Mouse (Mus musculus) neural tube, embryonic 11.5 days (tissue): ENCODE measurements around the gene Nin. TPM values are rescaled to one million over a fixed set of nuclear protein-coding genes. Genes with fewer than 3 reads are reported as not detected.

Source experiments
- ATAC-seq: fragments of 200-750 bp; cut with Nextera tagmentation; 2 replicates; pipeline ENCODE4 v1.8.0; 2017; ENCODE audit warnings: moderate number of reproducible peaks, mild to moderate bottlenecking, moderate TSS enrichment, moderate library complexity; ENCODE audit not compliant: insufficient read depth, low FRiP score, low TSS enrichment
- DNase-seq: peaks from one replicate; pipeline ENCODE4 v3.0.0-alpha.2; 2015; ENCODE audit warnings: low spot score
- H3K27ac ChIP-seq: fragments of 300-500 bp; sonication (generic); 2 replicates; pipeline ENCODE4 v1.5.1; 2014; ENCODE audit warnings: low read depth, mild to moderate bottlenecking, low read length
- H3K27me3 ChIP-seq: fragments of 300-500 bp; sonication (generic); 2 replicates; pipeline ENCODE4 v1.6.1; 2014; ENCODE audit warnings: mild to moderate bottlenecking, low read length, mixed read lengths; ENCODE audit not compliant: control insufficient read depth, insufficient read depth
- H3K36me3 ChIP-seq: fragments of 300-500 bp; sonication (generic); 2 replicates; pipeline ENCODE4 v1.6.1; 2014; ENCODE audit warnings: mild to moderate bottlenecking, low read length, moderate library complexity, mixed read lengths; ENCODE audit not compliant: control insufficient read depth, insufficient read depth
- H3K4me1 ChIP-seq: fragments of 300-500 bp; sonication (generic); 2 replicates; pipeline ENCODE4 v1.6.1; 2014; ENCODE audit warnings: low read length, mixed read lengths; ENCODE audit not compliant: control insufficient read depth, insufficient read depth
- H3K4me2 ChIP-seq: fragments of 300-500 bp; sonication (generic); 2 replicates; pipeline ENCODE4 v1.6.1; 2014; ENCODE audit warnings: low read depth, mild to moderate bottlenecking, moderate library complexity
- H3K4me3 ChIP-seq: fragments of 300-500 bp; sonication (generic); 2 replicates; pipeline ENCODE4 v1.5.1; 2014; ENCODE audit warnings: low read depth, low read length
- H3K9ac ChIP-seq: fragments of 300-500 bp; sonication (generic); 2 replicates; pipeline ENCODE4 v1.6.1; 2014; ENCODE audit warnings: mild to moderate bottlenecking, low read length
- H3K9me3 ChIP-seq: fragments of 300-500 bp; sonication (generic); 2 replicates; pipeline ENCODE4 v1.6.1; 2016; ENCODE audit warnings: low read length; ENCODE audit not compliant: control insufficient read depth
- WGBS: fragments of 180-500 bp; shearing (Covaris S2); extraction: QIAGEN DNeasy Blood & Tissue Kit; methylation state at CpG from one replicate; pipeline ENCODE4 v1.1.7; 2014; 5-methylcytosine and 5-hydroxymethylcytosine counted together
- polyA plus RNA-seq: library from polyadenylated mRNA; unstranded; fragments of >200 nt; fragmentation: Nextera tagmentation; extraction: Ambion mirVana; gene quantifications from 2 replicates; pipeline ENCODE4 v1.2.1, GENCODE M21; 2014

Nin gene
- polyA plus RNA-seq, 1 experiment from 2014 or later = 16.6 TPM

DNA sequence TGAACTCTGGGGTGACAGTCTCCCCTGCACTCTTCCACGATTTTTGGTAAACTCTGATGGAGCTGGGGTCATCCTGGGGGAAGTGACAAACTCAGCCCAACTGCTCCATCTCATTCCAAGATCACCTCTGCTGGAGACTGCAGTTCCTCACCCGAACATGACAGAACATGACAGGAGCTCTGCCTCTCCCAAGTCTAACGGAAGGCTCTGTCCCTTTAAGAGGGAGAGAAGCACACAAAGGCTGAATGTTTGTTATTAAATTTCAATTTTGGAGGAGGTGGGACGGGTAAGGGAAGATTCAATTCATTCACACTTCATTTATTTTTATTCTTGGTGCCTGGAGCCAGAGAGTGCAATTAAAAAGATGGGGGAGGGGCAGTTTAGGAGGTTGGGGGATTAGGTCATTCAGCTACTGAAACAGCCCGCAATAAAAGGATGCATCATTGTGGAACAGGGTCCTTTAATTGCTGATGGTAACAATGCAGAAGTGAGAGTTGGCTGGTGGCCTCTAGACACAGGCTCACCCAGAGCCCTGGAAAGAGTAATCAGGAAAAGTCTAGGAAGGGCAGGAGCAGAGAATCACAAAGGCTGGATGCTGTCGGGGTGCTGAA is 44.8 kb downstream of the Nin start:
- H3K27me3 ChIP-seq = no peaks in the 10 kb centered on the region
- DNase-seq = peak; percentile 31
- peaks cover 30% of the 10 kb centered on the region for H3K4me1 ChIP-seq
- H3K9me3 ChIP-seq = no peaks in the 10 kb centered on the region
- WGBS = 11% methylated on average over 6 of the region's 6 CpGs
- no peak overlapping the region for H3K4me3 ChIP-seq
- peak overlapping the region; percentile 16; the same call in 1 of the 2 replicates for H3K4me2 ChIP-seq
- peak; percentile 52 for ATAC-seq
- H3K36me3 ChIP-seq = no peaks in the 10 kb centered on the region
- H3K27ac ChIP-seq = peak overlapping the region; percentile 57
- no peak overlapping the region for H3K9ac ChIP-seq

DNA sequence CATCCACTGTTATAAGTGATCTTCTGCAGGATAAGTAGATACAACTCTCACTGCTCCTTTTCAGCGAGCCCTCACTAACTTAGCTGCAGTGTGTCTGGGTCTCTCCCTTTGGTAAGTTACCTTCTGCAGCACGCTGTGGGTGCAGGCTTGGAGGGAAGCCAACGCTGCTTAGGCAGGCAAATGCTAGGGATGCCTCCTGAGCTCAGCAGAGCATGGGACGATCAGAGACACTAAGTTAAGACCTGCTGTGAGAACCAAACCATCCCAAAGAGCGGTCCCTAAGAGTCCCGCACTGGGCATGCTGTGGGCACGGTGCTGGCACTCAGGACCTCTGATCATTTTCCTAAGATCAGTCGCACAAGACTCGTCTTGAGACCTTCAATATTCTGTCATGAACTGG is 45.7 kb downstream of the Nin start:
- 43% methylated on average over 9 of the region's 9 CpGs for WGBS
- Histone ChIP-seq H3K9ac (no peak overlapping the region), H3K9me3 (no peaks in the 10 kb centered on the region), H3K27ac (0 out of 2 replicates have a peak overlapping the region, but pooled peaks have one; percentile 14), H3K4me1 (peaks cover 30% of the 10 kb centered on the region), H3K27me3 (no peaks in the 10 kb centered on the region), H3K36me3 (no peaks in the 10 kb centered on the region), H3K4me2 (no peak overlapping the region), H3K4me3 (no peak overlapping the region)
- ATAC-seq = no peak
- no peak for DNase-seq

DNA sequence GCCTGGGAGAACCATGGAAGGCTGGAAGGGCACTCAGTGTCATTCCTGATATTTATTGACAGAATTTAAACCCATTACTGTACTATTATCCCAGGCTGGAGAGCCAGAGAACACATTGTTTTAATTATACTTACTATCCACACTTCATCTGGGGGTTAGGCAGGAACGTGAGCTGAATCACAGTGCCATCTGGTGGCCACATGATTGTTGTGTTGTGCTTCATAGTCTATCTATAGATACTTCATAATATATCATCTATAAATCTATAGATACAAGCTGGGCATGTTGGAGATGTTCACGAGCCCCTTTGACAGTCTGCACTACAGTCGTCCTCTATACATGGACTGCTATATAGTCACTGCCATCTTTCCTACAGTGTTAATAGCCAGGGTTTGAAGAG is 51.4 kb downstream of the Nin start:
- Histone ChIP-seq H3K9me3 (no peaks in the 10 kb centered on the region), H3K4me3 (no peak overlapping the region), H3K36me3 (no peaks in the 10 kb centered on the region), H3K27ac (no peak overlapping the region), H3K9ac (no peak overlapping the region), H3K4me2 (no peak overlapping the region), H3K4me1 (no peaks in the 10 kb centered on the region), H3K27me3 (no peaks in the 10 kb centered on the region)
- 46% methylated on average over 3 of the region's 3 CpGs for WGBS
- ATAC-seq = no peak
- peak; percentile 49 for DNase-seq

DNA sequence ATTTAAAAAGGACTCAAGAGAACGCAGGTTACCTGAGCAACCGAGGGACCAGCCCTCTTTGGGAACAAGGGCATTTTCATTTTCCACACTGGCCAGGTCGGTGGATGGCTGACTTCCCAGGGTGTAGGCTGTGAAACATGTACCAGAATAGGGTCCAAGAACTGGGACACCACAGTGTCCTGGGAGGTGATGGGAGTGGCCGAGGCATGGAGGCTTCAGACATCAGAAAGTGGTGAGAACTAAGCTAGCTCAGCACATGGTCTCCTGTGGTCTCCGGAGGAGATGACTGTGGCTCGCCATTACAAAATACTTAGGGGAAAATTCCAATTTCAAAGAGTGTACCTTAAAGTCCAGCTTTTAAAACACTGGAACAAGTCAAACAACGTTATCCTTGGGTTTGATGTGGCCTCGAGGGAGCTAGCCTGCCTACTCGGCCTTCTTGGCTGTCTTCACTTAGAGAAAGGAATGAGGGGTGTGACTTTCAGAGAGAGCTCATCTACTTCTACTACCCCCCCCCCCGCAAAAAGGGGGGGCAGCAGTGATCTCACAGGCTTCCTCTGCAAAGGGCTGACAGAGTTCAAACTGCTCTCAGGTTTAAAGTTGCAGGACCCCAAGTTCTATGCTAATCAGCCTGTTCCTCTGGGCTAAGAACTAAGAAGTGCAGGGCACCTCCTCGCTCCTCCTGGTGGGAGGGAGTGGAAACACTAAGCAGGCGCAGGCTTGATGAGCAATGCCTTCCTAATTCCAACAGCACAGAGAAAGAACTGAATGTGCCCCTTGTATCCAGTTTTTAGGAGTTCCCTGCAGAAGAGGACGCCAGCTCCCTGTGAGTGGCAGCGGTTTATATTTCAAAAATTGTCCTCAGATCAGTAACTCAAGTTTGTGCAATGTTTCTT is 54.3 kb downstream of the Nin start:
- Histone ChIP-seq H3K9ac (no peak overlapping the region), H3K4me1 (no peaks in the 10 kb centered on the region), H3K4me3 (no peak overlapping the region), H3K36me3 (no peaks in the 10 kb centered on the region; the same call in 1 of the 2 replicates), H3K4me2 (no peak overlapping the region), H3K27me3 (no peaks in the 10 kb centered on the region), H3K27ac (no peak overlapping the region), H3K9me3 (no peaks in the 10 kb centered on the region)
- WGBS = 68% methylated on average over 14 of the region's 14 CpGs
- no peak for DNase-seq
- ATAC-seq = no peak

DNA sequence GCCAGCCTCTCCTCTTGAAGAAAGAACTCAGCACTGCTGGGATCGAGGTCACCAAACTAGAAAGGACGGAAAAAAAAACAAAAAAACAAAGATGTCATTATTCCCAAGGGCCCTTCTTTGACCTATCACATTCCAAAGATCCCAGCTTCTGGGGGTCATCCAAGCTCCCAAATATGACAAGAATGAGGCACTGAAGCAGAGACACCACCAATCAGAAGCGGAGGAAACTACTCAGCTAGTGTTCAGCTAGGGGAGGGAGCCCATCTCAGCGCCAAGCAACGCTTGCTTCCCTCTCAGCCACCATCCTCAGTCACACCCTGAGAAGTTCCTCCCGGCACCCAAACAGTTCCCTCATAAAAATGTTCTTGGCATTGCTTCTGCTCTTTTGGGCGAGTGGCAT is 62.8 kb downstream of the Nin start:
- H3K4me3 ChIP-seq = no peak overlapping the region
- no peak for ATAC-seq
- H3K4me1 ChIP-seq = no peaks in the 10 kb centered on the region
- H3K9me3 ChIP-seq = no peaks in the 10 kb centered on the region
- H3K9ac ChIP-seq = no peak overlapping the region
- no peak overlapping the region for H3K27ac ChIP-seq
- H3K4me2 ChIP-seq = no peak overlapping the region
- peaks cover 2% of the 10 kb centered on the region; the same call in 1 of the 2 replicates for H3K36me3 ChIP-seq
- no peaks in the 10 kb centered on the region for H3K27me3 ChIP-seq
- peak; percentile 20 for DNase-seq
- 66% methylated on average over 7 of the region's 7 CpGs for WGBS

DNA sequence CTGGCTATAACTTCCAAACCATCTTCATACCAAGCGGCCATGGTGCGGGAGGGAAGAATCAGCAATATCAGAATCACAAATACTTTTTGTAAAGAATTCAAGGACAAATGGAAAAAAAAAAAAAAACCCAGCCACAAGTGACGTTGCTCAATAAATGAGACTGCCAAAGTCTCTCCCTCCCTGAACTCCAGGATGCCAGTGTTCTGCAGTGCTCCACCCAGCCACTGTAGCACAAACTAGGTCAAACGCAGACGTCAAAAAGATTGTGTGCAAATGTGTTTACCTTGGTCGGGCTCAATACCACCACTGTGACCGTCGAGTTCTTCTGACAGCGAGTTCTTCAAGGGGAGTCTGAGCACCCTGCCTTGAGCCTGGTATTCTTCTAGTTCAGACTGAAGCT is 64.8 kb downstream of the Nin start:
- Histone ChIP-seq H3K27ac (no peak overlapping the region), H3K4me1 (no peaks in the 10 kb centered on the region), H3K36me3 (peaks cover 7% of the 10 kb centered on the region), H3K4me3 (no peak overlapping the region), H3K9ac (no peak overlapping the region), H3K27me3 (no peaks in the 10 kb centered on the region), H3K9me3 (no peaks in the 10 kb centered on the region), H3K4me2 (no peak overlapping the region)
- no peak for ATAC-seq
- DNase-seq = no peak
- 92% methylated on average over 9 of the region's 9 CpGs for WGBS

DNA sequence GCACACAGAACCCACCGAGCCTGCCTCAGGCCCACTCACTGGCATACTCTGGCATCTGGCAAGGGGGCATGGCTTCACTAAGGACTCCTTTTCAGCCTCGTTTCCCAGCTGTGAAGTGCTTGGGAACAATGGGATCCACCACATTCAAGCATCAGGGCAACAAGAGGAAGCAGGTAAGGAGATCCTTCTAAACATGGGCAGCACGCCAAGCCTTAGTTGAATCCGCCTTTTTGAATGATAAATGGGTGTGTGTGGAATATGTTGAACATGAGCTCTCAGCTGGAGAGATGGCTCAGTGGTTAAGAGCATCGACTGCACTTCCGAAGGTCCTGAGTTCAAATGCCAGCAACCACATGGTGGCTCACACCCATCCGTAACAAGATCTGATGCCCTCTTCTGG is 66.2 kb downstream of the Nin start:
- Histone ChIP-seq H3K9me3 (no peaks in the 10 kb centered on the region), H3K4me1 (no peaks in the 10 kb centered on the region), H3K27ac (no peak overlapping the region), H3K4me2 (no peak overlapping the region), H3K27me3 (no peaks in the 10 kb centered on the region), H3K36me3 (peaks cover 11% of the 10 kb centered on the region), H3K9ac (no peak overlapping the region), H3K4me3 (no peak overlapping the region)
- WGBS = 94% methylated on average over 7 of the region's 7 CpGs
- ATAC-seq (no peak), DNase-seq (no peak)

DNA sequence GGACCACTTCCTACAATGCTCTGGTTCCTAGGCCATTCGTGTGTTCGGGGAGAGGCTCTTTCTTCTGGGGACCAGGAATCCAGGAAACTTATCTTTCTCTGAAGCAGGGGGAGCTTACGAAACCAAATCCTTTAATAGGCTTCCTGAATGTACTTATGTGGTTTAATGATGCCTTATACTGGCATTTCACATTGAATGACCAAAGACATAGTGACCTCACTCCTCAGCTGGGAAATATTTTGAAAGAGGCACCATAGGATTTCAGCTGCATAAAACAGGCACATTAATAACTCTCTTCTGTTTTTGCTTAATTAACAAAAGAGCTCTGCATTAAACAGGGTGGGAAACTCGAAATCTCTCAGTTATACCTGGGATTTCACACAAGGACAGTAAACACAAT is 69.2 kb downstream of the Nin start:
- Histone ChIP-seq H3K4me1 (no peaks in the 10 kb centered on the region), H3K36me3 (peaks cover 11% of the 10 kb centered on the region), H3K4me2 (no peak overlapping the region), H3K9ac (no peak overlapping the region), H3K27ac (no peak overlapping the region), H3K27me3 (no peaks in the 10 kb centered on the region), H3K4me3 (no peak overlapping the region), H3K9me3 (no peaks in the 10 kb centered on the region)
- 80% methylated on average over 4 of the region's 4 CpGs for WGBS
- DNase-seq (no peak), ATAC-seq (no peak)

DNA sequence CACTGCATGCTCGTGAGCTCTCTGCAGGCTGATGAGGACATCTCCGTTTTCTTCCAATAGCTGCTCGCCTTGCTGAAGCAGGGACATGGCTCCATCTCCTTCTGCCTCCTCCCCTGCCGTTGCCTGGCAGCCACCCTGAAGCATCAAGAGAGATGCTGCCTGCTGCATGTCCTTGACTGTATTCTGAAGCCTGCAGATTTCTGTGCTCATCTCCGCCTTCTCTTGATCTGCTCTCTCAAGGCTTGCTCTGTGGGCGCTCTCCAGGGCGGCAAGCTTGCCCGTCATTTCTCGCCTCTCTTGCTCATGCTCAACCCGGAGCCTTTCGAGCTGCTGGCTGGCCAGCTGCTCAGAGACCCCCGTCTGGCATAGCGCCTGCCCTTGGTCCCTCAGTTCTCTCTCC is 70.1 kb downstream of the Nin start:
- ATAC-seq = no peak
- Histone ChIP-seq H3K9me3 (no peaks in the 10 kb centered on the region), H3K27ac (no peak overlapping the region), H3K9ac (no peak overlapping the region), H3K4me2 (no peak overlapping the region), H3K4me1 (no peaks in the 10 kb centered on the region), H3K4me3 (no peak overlapping the region), H3K36me3 (peaks cover 11% of the 10 kb centered on the region), H3K27me3 (no peaks in the 10 kb centered on the region)
- 90% methylated on average over 13 of the region's 13 CpGs for WGBS
- DNase-seq = no peak
